Mouse (Mus musculus) MN1 (cell line): ENCODE measurements around the gene Magi3.

Experiments
- DNase-seq: peaks from one replicate; pipeline ENCODE4 v3.0.0-alpha.2; 2016; ENCODE audit warnings: low spot score

Gene Magi3

DNA sequence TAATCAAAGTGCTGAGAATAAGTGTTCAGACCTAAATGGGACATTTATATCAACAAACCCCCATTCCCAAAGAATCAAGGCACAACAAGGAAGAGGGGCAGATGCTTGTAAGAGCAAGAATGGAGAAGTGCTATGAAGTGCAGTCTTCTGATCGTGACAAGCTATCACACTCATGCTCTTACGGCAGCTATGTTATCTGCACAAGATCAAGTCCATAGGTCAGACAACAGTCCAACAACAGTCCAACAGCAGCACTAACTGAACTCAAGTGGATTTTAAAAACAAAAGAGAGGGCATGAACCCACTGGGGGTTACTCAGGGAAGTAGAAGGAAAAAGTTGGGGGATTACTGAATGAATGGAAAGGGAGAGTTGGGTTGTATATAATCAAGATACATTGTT, 30.4 kb downstream of the Magi3 start:
- no peak for DNase-seq

DNA sequence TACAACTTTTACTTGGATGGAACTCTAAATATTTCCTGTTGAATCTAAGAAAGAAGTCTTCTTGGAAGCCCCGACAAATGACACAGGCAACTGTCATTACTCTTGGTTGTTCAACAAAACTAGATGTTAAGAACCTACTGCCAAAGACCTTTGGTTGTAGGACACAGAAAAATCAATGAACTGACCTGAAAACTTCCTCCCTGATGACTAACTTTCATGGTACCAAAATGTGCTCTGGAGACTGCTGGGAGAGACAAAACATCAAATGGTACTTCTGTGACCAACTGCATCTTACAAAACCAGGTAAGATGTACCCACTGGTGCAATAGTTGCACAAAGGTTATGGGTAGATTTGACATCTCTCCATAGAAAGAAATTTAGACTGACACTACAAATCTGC, 30.9 kb downstream of the Magi3 start:
- no peak for DNase-seq

DNA sequence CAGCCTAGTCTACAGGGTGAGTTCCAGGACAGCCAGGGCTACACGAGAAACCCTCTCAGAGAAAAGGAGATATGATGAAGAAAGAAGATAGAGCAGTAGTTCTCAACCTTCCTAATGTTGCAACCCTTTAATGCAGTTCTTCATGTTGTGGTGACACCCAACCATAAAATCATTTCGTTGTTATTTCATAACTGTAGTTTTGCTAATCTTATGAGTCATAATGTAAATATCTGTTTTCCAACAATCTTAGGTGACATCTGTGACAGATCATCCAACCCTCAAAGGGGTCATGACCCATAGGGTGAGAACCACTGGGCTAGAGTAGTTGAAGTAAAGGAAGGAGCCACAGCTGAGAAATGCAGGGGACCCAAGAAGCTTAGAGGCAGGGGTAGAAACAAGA, 35.9 kb downstream of the Magi3 start:
- no peak for DNase-seq

- no peak for DNase-seq
Observed at GRCm38 (mm10) chr3:104183656-104184055, 36.5 kb downstream of the Magi3 start.

DNA sequence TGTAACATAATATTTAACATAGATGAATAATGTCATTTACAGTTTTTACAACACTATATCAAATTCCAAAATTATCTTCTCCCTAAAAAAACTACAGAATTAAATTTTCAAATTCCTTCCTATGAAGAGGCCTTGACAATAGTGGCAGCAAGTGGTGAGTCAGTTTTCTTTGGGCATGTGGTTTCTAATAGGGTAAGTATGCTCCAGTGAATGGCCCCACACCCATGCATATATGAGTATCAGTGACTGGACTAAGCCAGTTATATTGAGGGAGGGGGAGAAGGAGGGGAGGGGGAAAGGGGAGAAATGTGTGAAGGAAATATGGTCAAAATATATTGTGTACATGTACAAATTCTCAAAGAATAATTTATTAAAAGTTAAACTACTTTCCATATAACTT, 37.5 kb downstream of the Magi3 start:
- no peak for DNase-seq

DNA sequence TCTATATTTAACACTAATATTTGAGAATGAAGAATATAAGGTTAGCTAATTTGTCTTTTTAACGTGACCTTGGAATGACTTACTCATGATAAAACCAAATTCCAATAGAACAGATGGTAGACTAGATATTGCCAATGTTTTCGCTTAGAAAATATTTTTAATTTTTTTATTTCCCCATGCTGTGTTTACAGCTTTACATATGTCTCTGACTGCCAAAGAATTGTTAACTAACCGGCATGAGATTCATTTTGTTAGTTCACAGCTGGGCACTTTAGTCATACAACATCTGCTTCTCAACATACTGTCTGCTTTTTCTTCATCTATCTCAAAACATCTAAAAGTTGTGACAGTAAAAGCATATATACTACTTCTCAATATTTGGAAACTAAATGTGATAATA, 58.8 kb downstream of the Magi3 start:
- DNase-seq, result no peak

- DNase-seq, result no peak
Observed at GRCm38 (mm10) chr3:104160603-104161002, 59.6 kb downstream of the Magi3 start.

DNA sequence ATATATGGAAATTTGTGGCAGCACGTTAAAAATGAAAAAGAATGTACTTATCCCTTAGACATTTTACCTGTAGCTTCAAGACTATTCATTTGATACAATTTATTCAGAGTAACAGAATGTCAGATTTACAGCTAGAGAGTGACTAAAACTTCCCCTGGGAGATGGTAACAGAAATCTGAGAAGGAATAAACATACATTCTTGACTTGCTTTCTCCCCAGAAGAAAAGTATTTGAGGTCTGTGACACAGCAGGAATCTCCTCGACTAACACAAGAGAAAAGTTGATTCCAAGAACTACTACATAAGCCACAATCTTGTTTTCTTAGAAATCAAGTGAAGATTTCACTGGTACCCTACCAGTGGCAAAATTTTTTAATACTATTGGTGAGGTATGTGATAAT, 70.0 kb downstream of the Magi3 start:
- DNase-seq, result no peak

DNA sequence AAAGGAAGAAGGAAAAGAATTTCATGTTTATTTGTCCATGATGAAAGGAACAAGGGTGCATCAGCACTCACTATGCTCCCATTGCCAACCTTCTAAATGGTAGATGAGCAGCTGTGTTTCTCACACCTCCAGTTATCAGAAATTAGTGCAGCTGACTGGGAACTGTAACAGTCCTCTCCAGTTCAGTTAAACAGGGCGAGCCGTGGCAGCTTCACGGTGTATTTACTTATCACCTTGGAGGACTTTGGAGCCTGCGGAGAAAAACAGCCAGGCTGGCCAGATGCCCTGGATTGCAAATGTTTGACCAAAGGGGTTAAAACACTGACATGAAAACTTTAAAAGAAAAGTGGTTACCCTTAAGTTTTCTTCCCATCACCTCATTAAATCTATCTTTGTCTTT, 77.8 kb downstream of the Magi3 start:
- DNase-seq, result peak; percentile 6

DNA sequence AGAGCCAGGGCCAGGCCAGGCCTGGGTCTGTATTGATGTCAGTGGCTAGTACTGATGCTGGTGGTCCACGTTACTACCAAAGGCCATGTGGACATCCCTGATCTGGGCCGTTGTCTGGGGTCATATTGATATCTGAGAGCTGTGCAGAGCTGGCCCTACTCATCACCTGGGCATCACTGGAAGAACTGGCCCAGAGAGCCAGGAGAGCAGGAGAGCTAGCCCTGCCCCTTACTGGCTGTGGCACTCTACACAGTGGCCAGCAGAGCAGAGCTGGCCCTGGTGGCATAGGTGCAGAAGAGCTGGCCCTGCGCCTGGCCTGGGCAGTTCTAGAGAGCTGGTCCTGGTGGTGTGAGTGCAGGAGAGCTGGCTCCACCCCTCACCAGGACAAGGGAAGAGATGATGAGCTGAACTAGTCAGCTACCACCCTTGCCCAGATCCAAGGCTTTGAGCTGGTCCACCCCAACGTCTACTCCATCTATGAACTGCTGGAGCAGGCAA, 81.2 kb downstream of the Magi3 start:
- no peak for DNase-seq

DNA sequence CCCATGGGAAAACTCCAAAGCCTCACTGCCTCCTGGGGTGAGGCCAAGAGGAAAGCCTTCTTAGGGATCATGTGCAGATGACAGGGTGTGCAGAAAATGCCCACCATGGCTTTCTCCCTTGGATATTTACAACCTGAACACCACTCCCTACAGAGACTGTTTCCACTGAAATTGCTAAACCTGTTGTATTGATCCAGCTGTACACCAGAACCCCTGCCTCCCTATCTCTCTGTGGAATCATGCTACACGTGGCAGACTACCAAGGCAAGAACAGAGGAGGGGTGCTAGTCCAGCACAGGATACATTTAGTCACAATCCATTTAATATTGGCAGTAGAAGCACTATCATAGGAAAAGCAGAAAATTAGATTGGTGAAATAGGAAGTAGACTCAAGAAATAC, 94.5 kb downstream of the Magi3 start:
- DNase-seq, result no peak

GRCm38 (mm10) chr3:104123846-104124245, 96.3 kb downstream of the Magi3 start:
- no peak for DNase-seq

GRCm38 (mm10) chr3:104109478-104109877, 110.7 kb downstream of the Magi3 start:
- DNase-seq, result no peak

DNA sequence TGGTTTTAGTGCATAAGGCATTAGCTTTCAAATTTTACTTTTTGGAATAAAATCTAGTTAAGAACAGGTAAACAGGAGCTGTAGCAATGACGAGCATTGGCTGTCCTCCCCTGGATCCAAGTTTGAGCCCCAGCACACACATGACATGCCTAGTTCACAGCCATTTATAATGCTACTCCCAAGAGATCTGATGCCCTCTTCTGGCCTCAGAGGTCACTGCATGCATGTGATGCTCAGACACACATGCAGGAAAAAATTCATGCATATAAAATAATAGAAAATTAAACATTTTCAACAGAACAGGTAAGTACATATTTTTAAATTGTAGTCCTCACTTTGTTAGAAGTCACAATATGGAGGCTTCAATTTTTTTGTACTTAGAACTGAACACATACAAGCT, 115.2 kb downstream of the Magi3 start:
- DNase-seq, result no peak

DNA sequence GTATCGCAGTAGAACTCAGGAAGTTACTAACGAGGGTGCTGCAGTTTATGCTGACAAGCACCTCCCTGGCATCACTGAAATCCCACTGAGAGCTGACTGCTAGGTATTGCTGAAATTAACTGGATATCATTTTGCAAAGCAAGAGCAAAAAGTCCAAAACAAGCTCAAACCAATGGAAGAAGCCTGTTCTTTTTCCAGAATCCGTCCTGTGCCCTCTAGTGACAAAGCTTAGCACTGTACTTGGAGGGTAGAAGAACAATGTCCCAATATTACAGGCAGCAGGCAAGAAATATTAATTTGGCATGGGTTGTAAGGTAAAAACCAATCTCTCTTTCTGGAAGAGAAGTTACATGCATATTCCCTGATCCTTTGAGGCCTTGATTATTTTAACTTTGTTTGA, 118.5 kb downstream of the Magi3 start:
- no peak for DNase-seq

GRCm38 (mm10) chr3:104101249-104101648, 118.9 kb downstream of the Magi3 start:
- DNase-seq, result no peak

DNA sequence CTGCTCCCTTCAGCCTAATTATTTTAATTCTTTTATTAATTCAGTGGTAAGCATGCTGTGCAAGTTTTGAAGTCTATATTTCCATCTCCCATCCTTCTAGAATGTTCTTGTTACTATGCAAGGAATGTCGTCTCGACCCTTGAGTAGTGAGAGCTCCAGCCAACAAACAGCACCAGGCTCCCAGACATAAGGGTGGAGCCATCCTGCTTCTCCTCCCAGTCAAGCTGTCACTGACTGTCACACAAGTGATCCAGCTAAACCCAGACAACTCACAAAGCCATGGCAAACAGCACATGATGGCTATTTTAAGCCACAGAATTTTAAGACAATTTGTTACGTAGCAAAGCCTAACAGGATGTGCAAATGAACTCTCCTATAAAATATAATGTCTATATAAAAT, 124.2 kb downstream of the Magi3 start:
- no peak for DNase-seq

DNA sequence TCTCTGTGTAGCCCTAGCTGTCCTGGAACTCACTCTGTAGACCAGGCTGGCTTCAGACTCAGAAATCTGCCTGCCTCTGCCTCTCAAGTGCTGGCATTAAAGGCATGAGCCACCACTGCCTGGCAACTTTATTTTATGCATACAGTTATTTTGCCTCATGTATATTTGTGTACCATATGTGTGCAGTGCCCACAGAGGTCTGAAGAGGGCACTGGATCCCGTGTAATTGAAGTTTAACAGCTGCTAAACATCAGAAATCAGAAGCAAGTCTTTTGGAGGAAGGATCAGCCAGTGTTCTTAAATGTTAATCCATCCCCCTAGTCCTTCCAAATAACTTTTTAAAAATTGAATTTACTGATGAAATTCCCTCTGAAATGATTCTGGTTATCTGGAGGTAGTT, 125.5 kb downstream of the Magi3 start:
- no peak for DNase-seq

DNA sequence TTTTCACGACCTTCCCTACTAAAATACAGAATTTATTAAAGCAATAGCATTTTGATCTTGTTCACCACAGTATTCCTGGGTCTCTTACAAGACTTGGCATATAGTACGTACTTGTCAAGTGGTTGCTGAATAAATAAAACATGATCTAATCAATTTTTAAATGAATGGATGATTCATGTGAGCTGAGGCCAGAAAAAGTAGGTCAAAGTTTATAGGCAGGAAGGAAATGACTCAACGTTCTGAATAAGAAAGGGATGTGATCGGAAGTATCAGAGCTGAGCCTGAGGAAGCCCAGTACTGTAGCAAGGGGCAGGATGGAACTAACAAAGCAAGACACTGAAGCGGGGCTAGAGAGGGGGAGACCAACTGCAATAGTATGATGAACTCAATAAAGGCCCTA, 127.4 kb downstream of the Magi3 start:
- DNase-seq, result peak; percentile 18

GRCm38 (mm10) chr3:104082031-104082430, 138.1 kb downstream of the Magi3 start:
- DNase-seq, result no peak

GRCm38 (mm10) chr3:104078725-104079124, 141.4 kb downstream of the Magi3 start:
- DNase-seq, result no peak

- DNase-seq, result no peak
Observed at GRCm38 (mm10) chr3:104069395-104069794, 150.8 kb downstream of the Magi3 start.

DNA sequence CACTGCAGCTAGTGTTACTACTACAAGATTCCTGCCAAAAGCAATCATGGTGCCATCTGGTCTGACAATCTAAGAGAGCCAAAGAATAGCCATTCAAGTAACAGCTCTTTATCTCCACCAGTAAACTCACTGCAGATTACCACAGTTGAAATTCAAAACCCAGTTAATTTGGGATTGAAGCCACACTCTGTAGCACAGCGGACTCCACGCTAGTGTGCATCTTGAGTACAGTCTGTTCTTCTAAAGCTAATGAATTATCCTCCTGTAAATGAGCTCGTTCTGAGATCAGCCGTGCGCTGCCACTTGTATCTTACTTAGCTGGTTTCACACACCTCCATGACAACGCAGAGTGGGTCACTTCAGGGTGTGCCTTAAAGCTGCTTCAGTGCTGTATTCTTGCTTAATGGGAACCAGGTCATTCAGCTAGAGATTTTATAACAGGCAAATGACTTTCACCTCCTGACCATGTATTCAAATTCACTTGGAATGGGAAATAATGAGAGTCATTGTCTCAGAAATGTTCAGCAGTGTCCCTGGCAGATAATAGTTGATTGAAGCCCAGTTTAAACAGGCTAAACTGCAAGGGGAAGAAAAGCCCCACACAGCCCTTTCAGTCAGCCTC, 161.1 kb downstream of the Magi3 start:
- DNase-seq, result no peak

- no peak for DNase-seq
Observed at GRCm38 (mm10) chr3:104032747-104033146, 187.4 kb downstream of the Magi3 start.

GRCm38 (mm10) chr3:104032086-104032485, 188.1 kb downstream of the Magi3 start:
- no peak for DNase-seq
